Mouse (Mus musculus) heart, embryonic 15.5 days (tissue): ENCODE measurements at regions not wholly inside any gene's neighbourhood (a gene's known extent, or its start where the extent isn't known, plus 50 kb on each side); places are given as distances from the start of the nearest gene placed in this dataset.

Source experiments
- ATAC-seq: fragments of 200-750 bp; cut with Nextera tagmentation; replicated peaks from 2 replicates; pipeline ENCODE4 v1.8.0; 2017; ENCODE audit warnings: low read depth, moderate TSS enrichment; ENCODE audit not compliant: insufficient number of reproducible peaks, insufficient read depth, low FRiP score
- H3K27ac ChIP-seq: fragments of 300-500 bp; sonication (generic); 2 replicates; pipeline ENCODE4 v1.5.1; 2015; ENCODE audit warnings: mild to moderate bottlenecking, inconsistent platforms
- H3K27me3 ChIP-seq: fragments of 300-500 bp; sonication (generic); 2 replicates; pipeline ENCODE4 v1.6.1; 2015; ENCODE audit warnings: inconsistent platforms
- H3K36me3 ChIP-seq: fragments of 300-500 bp; sonication (generic); 2 replicates; pipeline ENCODE4 v1.6.1; 2015; ENCODE audit warnings: mild to moderate bottlenecking, inconsistent platforms
- H3K4me1 ChIP-seq: fragments of 300-500 bp; sonication (generic); replicated peaks from 2 replicates; pipeline ENCODE4 v1.6.1; 2015; ENCODE audit warnings: inconsistent platforms
- H3K4me2 ChIP-seq: fragments of 300-500 bp; sonication (generic); 2 replicates; pipeline ENCODE4 v1.6.1; 2015; ENCODE audit warnings: inconsistent platforms, mild to moderate bottlenecking, moderate library complexity
- H3K4me3 ChIP-seq: fragments of 300-500 bp; sonication (generic); 2 replicates; pipeline ENCODE4 v1.5.1; 2015; ENCODE audit warnings: mild to moderate bottlenecking, inconsistent platforms
- H3K9ac ChIP-seq: fragments of 300-500 bp; sonication (generic); 2 replicates; pipeline ENCODE4 v1.6.1; 2015; ENCODE audit warnings: mild to moderate bottlenecking, inconsistent platforms
- H3K9me3 ChIP-seq: fragments of 300-500 bp; sonication (generic); replicated peaks from 2 replicates; pipeline ENCODE4 v1.6.1; 2016; ENCODE audit warnings: inconsistent platforms
- WGBS: fragments of 180-500 bp; shearing (Covaris S2); methylation state at CpG from one replicate; pipeline ENCODE4 v1.1.7; 2015; ENCODE audit warnings: mixed read lengths; 5-methylcytosine and 5-hydroxymethylcytosine counted together

- no peak overlapping the region for H3K9ac ChIP-seq
- no peaks in the 10 kb centered on the region for H3K27me3 ChIP-seq
- 82% methylated on average over 3 of the region's 3 CpGs for WGBS
- no peak overlapping the region for H3K4me3 ChIP-seq
- no peak overlapping the region for H3K4me2 ChIP-seq
- peaks cover 3% of the 10 kb centered on the region; the same call in 1 of the 2 replicates for H3K4me1 ChIP-seq
- H3K36me3 ChIP-seq = no peaks in the 10 kb centered on the region
- ATAC-seq = no peak
- no peaks in the 10 kb centered on the region for H3K9me3 ChIP-seq
- no peak overlapping the region for H3K27ac ChIP-seq
These were observed 117.5 kb upstream of the Cpeb2 start for GRCm38 (mm10) chr5:43115507-43115906.

GRCm38 (mm10) chr5:43116821-43117220 is 116.1 kb upstream of the Cpeb2 start:
- Histone ChIP-seq H3K9me3 (no peaks in the 10 kb centered on the region), H3K36me3 (no peaks in the 10 kb centered on the region), H3K27me3 (no peaks in the 10 kb centered on the region), H3K9ac (no peak overlapping the region), H3K4me1 (0 out of 2 replicates have a peak, but pooled peaks cover 3% of the 10 kb centered on the region), H3K4me2 (no peak overlapping the region), H3K4me3 (no peak overlapping the region), H3K27ac (no peak overlapping the region)
- no peak for ATAC-seq
- WGBS = 74% methylated on average over 7 of the region's 7 CpGs

- H3K36me3 ChIP-seq = no peaks in the 10 kb centered on the region
- H3K9me3 ChIP-seq = no peaks in the 10 kb centered on the region
- no peak for ATAC-seq
These were observed 111.9 kb upstream of the Cpeb2 start for GRCm38 (mm10) chr5:43121065-43121464.

GRCm38 (mm10) chr5:43124301-43124700 is 108.7 kb upstream of the Cpeb2 start:
- Histone ChIP-seq H3K9me3 (no peaks in the 10 kb centered on the region), H3K36me3 (no peaks in the 10 kb centered on the region), H3K9ac (no peak overlapping the region), H3K27me3 (no peaks in the 10 kb centered on the region), H3K4me3 (no peak overlapping the region), H3K4me1 (no peaks in the 10 kb centered on the region), H3K4me2 (no peak overlapping the region), H3K27ac (no peak overlapping the region)
- no peak for ATAC-seq

More at GRCm38 (mm10) chr5:43121065-43121464, 111.9 kb upstream of the Cpeb2 start:
- no peaks in the 10 kb centered on the region for H3K27me3 ChIP-seq
- H3K4me2 ChIP-seq = no peak overlapping the region
- 55% methylated on average over 2 of the region's 2 CpGs for WGBS
- no peak overlapping the region for H3K4me3 ChIP-seq
- no peaks in the 10 kb centered on the region for H3K4me1 ChIP-seq
- no peak overlapping the region for H3K27ac ChIP-seq
- H3K9ac ChIP-seq = no peak overlapping the region

GRCm38 (mm10) chr5:43125774-43126536 is 107.0 kb upstream of the Cpeb2 start:
- no peak for ATAC-seq
- Histone ChIP-seq H3K27me3 (no peaks in the 10 kb centered on the region), H3K36me3 (no peaks in the 10 kb centered on the region), H3K4me2 (no peak overlapping the region), H3K27ac (no peak overlapping the region), H3K4me3 (no peak overlapping the region), H3K9ac (no peak overlapping the region), H3K4me1 (no peaks in the 10 kb centered on the region), H3K9me3 (no peaks in the 10 kb centered on the region)
- 81% methylated on average over 3 of the region's 3 CpGs for WGBS

- Histone ChIP-seq H3K4me3 (no peak overlapping the region), H3K4me2 (no peak overlapping the region), H3K27ac (no peak overlapping the region), H3K4me1 (no peaks in the 10 kb centered on the region), H3K36me3 (no peaks in the 10 kb centered on the region), H3K27me3 (no peaks in the 10 kb centered on the region), H3K9me3 (no peaks in the 10 kb centered on the region), H3K9ac (no peak overlapping the region)
- WGBS = 71% methylated on average over 4 of the region's 4 CpGs
- no peak for ATAC-seq
These were observed 102.6 kb upstream of the Cpeb2 start for GRCm38 (mm10) chr5:43130377-43130776.

GRCm38 (mm10) chr5:43130901-43131557 is 101.9 kb upstream of the Cpeb2 start:
- WGBS = 84% methylated on average over 5 of the region's 5 CpGs
- Histone ChIP-seq H3K4me1 (no peaks in the 10 kb centered on the region), H3K9ac (no peak overlapping the region), H3K27me3 (no peaks in the 10 kb centered on the region), H3K36me3 (no peaks in the 10 kb centered on the region), H3K27ac (no peak overlapping the region), H3K9me3 (no peaks in the 10 kb centered on the region), H3K4me3 (no peak overlapping the region), H3K4me2 (no peak overlapping the region)
- no peak for ATAC-seq

GRCm38 (mm10) chr5:43133672-43134071 is 99.3 kb upstream of the Cpeb2 start:
- Histone ChIP-seq H3K4me3 (no peak overlapping the region), H3K36me3 (no peaks in the 10 kb centered on the region), H3K4me2 (no peak overlapping the region), H3K9me3 (no peaks in the 10 kb centered on the region), H3K27ac (no peak overlapping the region), H3K9ac (no peak overlapping the region), H3K4me1 (no peaks in the 10 kb centered on the region), H3K27me3 (no peaks in the 10 kb centered on the region)
- no peak for ATAC-seq
- WGBS = 82% methylated on average over 3 of the region's 3 CpGs

- 84% methylated on average over 4 of the region's 4 CpGs for WGBS
- no peaks in the 10 kb centered on the region for H3K27me3 ChIP-seq
- no peaks in the 10 kb centered on the region for H3K36me3 ChIP-seq
- H3K9me3 ChIP-seq = no peaks in the 10 kb centered on the region
- H3K27ac ChIP-seq = no peak overlapping the region
- no peak for ATAC-seq
- no peak overlapping the region for H3K4me2 ChIP-seq
- H3K4me3 ChIP-seq = no peak overlapping the region
- H3K9ac ChIP-seq = no peak overlapping the region
- H3K4me1 ChIP-seq = no peaks in the 10 kb centered on the region
These were observed 96.8 kb upstream of the Cpeb2 start for GRCm38 (mm10) chr5:43136142-43136541.

GRCm38 (mm10) chr5:43137777-43138176 is 95.2 kb upstream of the Cpeb2 start:
- Histone ChIP-seq H3K4me2 (no peak overlapping the region), H3K4me3 (no peak overlapping the region), H3K9ac (no peak overlapping the region), H3K4me1 (no peaks in the 10 kb centered on the region), H3K36me3 (no peaks in the 10 kb centered on the region), H3K9me3 (no peaks in the 10 kb centered on the region), H3K27ac (no peak overlapping the region), H3K27me3 (no peaks in the 10 kb centered on the region)
- WGBS = 70% methylated on average over 5 of the region's 5 CpGs
- no peak for ATAC-seq

- Histone ChIP-seq H3K27ac (no peak overlapping the region), H3K36me3 (no peaks in the 10 kb centered on the region), H3K9ac (no peak overlapping the region), H3K4me3 (no peak overlapping the region), H3K4me2 (no peak overlapping the region), H3K4me1 (no peaks in the 10 kb centered on the region), H3K9me3 (no peaks in the 10 kb centered on the region), H3K27me3 (no peaks in the 10 kb centered on the region)
- 72% methylated on average over 4 of the region's 4 CpGs for WGBS
- no peak for ATAC-seq
These were observed 94.0 kb upstream of the Cpeb2 start for GRCm38 (mm10) chr5:43138931-43139486.
